Comparison of ENCODE assay signal across 10 mouse cellular contexts in genomic region chr17:36198317-36198716, GRCm38 (mm10). TPM values are rescaled to one million over a fixed set of nuclear protein-coding genes. Genes with fewer than 3 reads are reported as not detected.
DNase-seq lines count a peak whose midpoint lies in the region; ATAC-seq lines count a peak whose summit lies in the region.
"Had no signal": no experiment of that assay in that cellular context is flagged by ENCODE, and none has a peak within 500 bp of the region (broad histone marks: within the 10 kb centered on the region; RNA-seq: fewer than 3 reads in every experiment).

No protein-coding gene starts in this region.

- no peak overlapping the region for H3K4me3 ChIP-seq in forebrain, embryonic 13.5 days
- no peak overlapping the region for H3K4me3 ChIP-seq in forebrain, embryonic 14.5 days (ENCODE audit: low read depth, low read length)
- H3K4me3 ChIP-seq: gastrocnemius, adult 2 months; myocyte had no signal

- H3K36me3 ChIP-seq in forebrain, embryonic 13.5 days (ENCODE audit: poor library complexity, severe bottlenecking) = no peaks in the 10 kb centered on the region
- H3K36me3 ChIP-seq in forebrain, embryonic 14.5 days (ENCODE audit: control insufficient read depth, insufficient read depth, low read length) = no peaks in the 10 kb centered on the region

- H3K9me3 ChIP-seq in forebrain, embryonic 13.5 days (replicated peaks) = no peaks in the 10 kb centered on the region
- H3K9me3 ChIP-seq in forebrain, embryonic 14.5 days (replicated peaks; ENCODE audit: control insufficient read depth, low read length) = no peaks in the 10 kb centered on the region

- peak; percentile 74 for ATAC-seq in megakaryocyte-erythroid progenitor cell, adult 5-6 weeks (replicated peaks; ENCODE audit: low FRiP score, low TSS enrichment, poor library complexity, severe bottlenecking)
- no peak for ATAC-seq in forebrain, embryonic 13.5 days
- ATAC-seq in forebrain, embryonic 14.5 days = no peak

- no peak overlapping the region for H3K27ac ChIP-seq in forebrain, embryonic 13.5 days
- H3K27ac ChIP-seq in forebrain, embryonic 14.5 days (ENCODE audit: low read depth, low read length) = no peak overlapping the region
- H3K27ac ChIP-seq: gastrocnemius, adult 2 months had no signal

- DNase-seq in kidney, postnatal 4 days = peak; percentile 23 to 44
- no peak for DNase-seq in kidney, adult 11 months
- peak; percentile 40 for DNase-seq in CD4-positive helper T cell, adult 2 months (ENCODE audit: low read depth, low spot score)
- peak; percentile 47 for DNase-seq in NIH3T3 (ENCODE audit: low read depth)
- no peak for DNase-seq in layer of hippocampus, adult 9-10 months (ENCODE audit: low spot score)
- DNase-seq in forebrain, embryonic 14.5 days (ENCODE audit: low spot score) = no peak
- DNase-seq: gastrocnemius, adult 2 months had no signal

- H3K4me2 ChIP-seq in forebrain, embryonic 13.5 days = no peak overlapping the region
- H3K4me2 ChIP-seq in forebrain, embryonic 14.5 days (ENCODE audit: low read length) = no peak overlapping the region

- 8% methylated on average over 5 of the region's 5 CpGs for WGBS in forebrain, embryonic 13.5 days
- 8% methylated on average over 5 of the region's 5 CpGs for WGBS in forebrain, embryonic 14.5 days

- peaks cover 21% of the 10 kb centered on the region for H3K27me3 ChIP-seq in forebrain, embryonic 13.5 days
- H3K27me3 ChIP-seq in forebrain, embryonic 14.5 days (replicated peaks; ENCODE audit: control insufficient read depth, insufficient read depth, low read length) = peaks cover 7% of the 10 kb centered on the region; the same call in 1 of the 2 replicates

- H3K4me1 ChIP-seq in forebrain, embryonic 13.5 days = no peaks in the 10 kb centered on the region
- H3K4me1 ChIP-seq in forebrain, embryonic 14.5 days (ENCODE audit: control insufficient read depth, insufficient read depth, low read length) = no peaks in the 10 kb centered on the region

- no peak overlapping the region for H3K9ac ChIP-seq in forebrain, embryonic 13.5 days
- no peak overlapping the region for H3K9ac ChIP-seq in forebrain, embryonic 14.5 days (ENCODE audit: low read length)

RNA-seq across cellular contexts. Expression of gene H2-T3, which starts 8.2 kb away (rescaled TPM):
- not detected in 2 replicates for total RNA-seq in megakaryocyte-erythroid progenitor cell, adult 5-6 weeks (2014; fragmentation: Nextera tagmentation)
- total RNA-seq in megakaryocyte-erythroid progenitor cell, adult 5-6 weeks (2017) = not detected in 2 replicates
- polyA plus RNA-seq in forebrain, embryonic 13.5 days (2015; fragmentation: Nextera tagmentation; extraction: Ambion mirVana) = not detected in 2 replicates
- polyA plus RNA-seq in forebrain, embryonic 14.5 days (2014; fragmentation: Nextera tagmentation; extraction: Ambion mirVana) = not detected in 2 replicates
- total RNA-seq: gastrocnemius, adult 2 months had no signal
- polyA plus RNA-seq: myocyte had no signal

RNA-seq across cellular contexts. Expression of gene Gm8909, which starts 30.0 kb away (rescaled TPM):
- not detected in 2 replicates for total RNA-seq in megakaryocyte-erythroid progenitor cell, adult 5-6 weeks (2014; fragmentation: Nextera tagmentation)
- total RNA-seq in megakaryocyte-erythroid progenitor cell, adult 5-6 weeks (2017) = not detected in 2 replicates
- polyA plus RNA-seq in forebrain, embryonic 13.5 days (2015; fragmentation: Nextera tagmentation; extraction: Ambion mirVana) = not detected in 2 replicates
- polyA plus RNA-seq in forebrain, embryonic 14.5 days (2014; fragmentation: Nextera tagmentation; extraction: Ambion mirVana) = not detected in 2 replicates
- total RNA-seq: gastrocnemius, adult 2 months had no signal
- polyA plus RNA-seq: myocyte had no signal

RNA-seq across cellular contexts. Expression of gene Rpp21, which starts 59.6 kb away (rescaled TPM):
- 66.7 and 120 TPM in 2 replicates for total RNA-seq in megakaryocyte-erythroid progenitor cell, adult 5-6 weeks (2014; fragmentation: Nextera tagmentation)
- 56.9 and 68.9 TPM in 2 replicates for total RNA-seq in megakaryocyte-erythroid progenitor cell, adult 5-6 weeks (2017)
- 92.5 and 97.4 TPM in 2 replicates for polyA plus RNA-seq in forebrain, embryonic 13.5 days (2015; fragmentation: Nextera tagmentation; extraction: Ambion mirVana)
- polyA plus RNA-seq in forebrain, embryonic 14.5 days (2014; fragmentation: Nextera tagmentation; extraction: Ambion mirVana) = 103 and 128 TPM in 2 replicates

Comparison
In these comparisons a context has a peak if more than half of its experiments do, and no peak if none do; other contexts are left out.
1. DNase-seq: peak in kidney, postnatal 4 days (2 of 2), CD4-positive helper T cell, adult 2 months (single experiment) and NIH3T3 (single experiment); none in kidney, adult 11 months (single experiment), layer of hippocampus, adult 9-10 months (single experiment) and forebrain, embryonic 14.5 days (single experiment).